Mouse (Mus musculus): ENCODE data around the gene Pja2. TPM values are rescaled to one million over a fixed set of nuclear protein-coding genes. Genes with fewer than 3 reads are reported as not detected.
"Not testable (repeated sequence)": the region's sequence is repeated elsewhere in the genome, so short reads cannot be mapped to it uniquely, and the experiment has no call there.

Gene Pja2
- polyA plus RNA-seq, 1 experiment from 2014 or later = 49.6 TPM

DNA sequence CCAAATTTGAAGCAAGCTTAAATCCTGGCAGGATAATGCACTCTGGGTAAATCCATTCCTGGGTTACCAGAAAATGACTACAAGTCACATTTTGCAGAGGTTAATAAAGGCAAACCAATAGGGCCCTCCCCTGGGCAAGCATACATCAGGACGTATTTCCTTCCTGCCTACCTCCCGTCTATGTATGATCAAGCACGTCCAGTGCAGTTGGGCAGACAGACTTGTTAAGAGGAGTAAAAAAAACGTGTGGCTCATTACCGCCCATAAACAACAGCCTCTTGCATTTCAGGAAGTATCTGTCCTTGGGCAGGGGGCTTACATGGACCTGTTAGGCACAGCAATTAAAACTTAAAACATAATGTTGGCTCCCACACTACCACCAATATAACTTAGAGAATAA lies 8.0 kb upstream of the Pja2 start:
- H3K4me2 ChIP-seq (ENCODE audit: low read depth, low read length) = no peak overlapping the region
- no peaks in the 10 kb centered on the region for H3K9me3 ChIP-seq (ENCODE audit: control insufficient read depth, low read length)
- no peak for ATAC-seq
- H3K4me3 ChIP-seq (ENCODE audit: low read length) = no peak overlapping the region
- H3K27me3 ChIP-seq (replicated peaks; ENCODE audit: control insufficient read depth, insufficient read depth, low read length) = no peaks in the 10 kb centered on the region
- no peak overlapping the region for H3K27ac ChIP-seq (ENCODE audit: low read length)
- WGBS = 71% methylated on average over 5 of the region's 5 CpGs
- no peaks in the 10 kb centered on the region for H3K4me1 ChIP-seq (ENCODE audit: control insufficient read depth, insufficient read depth, low read length)
- H3K36me3 ChIP-seq (ENCODE audit: control insufficient read depth, insufficient read depth, low read length) = no peaks in the 10 kb centered on the region
- H3K9ac ChIP-seq (ENCODE audit: low read depth, low read length) = no peak overlapping the region

DNA sequence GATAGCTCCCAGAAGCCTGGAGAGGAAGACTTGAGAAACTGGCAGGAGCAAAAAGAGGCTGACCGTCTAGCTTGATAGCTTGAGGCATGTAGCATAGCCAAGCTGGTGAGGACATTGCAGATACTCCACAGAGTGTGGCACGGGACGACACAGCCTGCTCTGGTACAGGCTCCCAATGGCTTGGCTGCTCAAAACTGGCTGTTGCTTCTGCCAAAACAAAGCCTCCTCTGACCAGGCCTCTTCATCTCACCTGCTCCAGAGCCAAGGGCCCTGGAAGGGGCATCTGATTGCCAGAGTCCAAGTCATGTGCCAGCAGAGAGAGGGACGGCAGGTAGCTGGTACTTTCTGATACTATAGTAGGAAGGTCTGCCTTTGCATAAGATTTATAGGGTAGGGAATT lies 5.5 kb upstream of the Pja2 start:
- Histone ChIP-seq H3K27me3 (replicated peaks; ENCODE audit: control insufficient read depth, insufficient read depth, low read length) (no peaks in the 10 kb centered on the region), H3K27ac (ENCODE audit: low read length) (no peak overlapping the region), H3K4me1 (ENCODE audit: control insufficient read depth, insufficient read depth, low read length) (peaks cover 3% of the 10 kb centered on the region; the same call in 1 of the 2 replicates), H3K4me2 (ENCODE audit: low read depth, low read length) (no peak overlapping the region), H3K9ac (ENCODE audit: low read depth, low read length) (no peak overlapping the region), H3K36me3 (ENCODE audit: control insufficient read depth, insufficient read depth, low read length) (no peaks in the 10 kb centered on the region), H3K4me3 (ENCODE audit: low read length) (no peak overlapping the region), H3K9me3 (ENCODE audit: control insufficient read depth, low read length) (no peaks in the 10 kb centered on the region)
- 81% methylated on average over 4 of the region's 4 CpGs for WGBS
- no peak for ATAC-seq

DNA sequence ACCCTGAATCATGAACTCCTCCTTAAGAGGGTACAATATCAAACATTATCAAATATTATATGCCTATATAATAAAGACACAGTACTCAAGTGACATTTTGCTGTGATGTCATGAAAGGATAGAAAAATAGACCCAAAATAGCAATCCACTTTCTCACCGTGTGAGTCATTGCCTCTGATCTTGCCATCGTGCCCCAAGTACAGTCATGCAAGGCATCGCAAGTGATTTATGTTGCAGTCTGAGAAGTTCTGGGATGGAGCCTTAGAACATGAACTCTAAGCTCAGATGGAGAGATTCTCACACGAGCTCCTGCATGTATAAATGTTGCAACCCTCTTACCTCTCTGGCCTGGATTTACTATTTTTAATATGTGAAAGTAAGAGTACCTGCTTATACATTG lies 2.2 kb upstream of the Pja2 start:
- H3K27me3 ChIP-seq (replicated peaks; ENCODE audit: control insufficient read depth, insufficient read depth, low read length) = no peaks in the 10 kb centered on the region
- H3K36me3 ChIP-seq (ENCODE audit: control insufficient read depth, insufficient read depth, low read length) = no peaks in the 10 kb centered on the region
- ATAC-seq = no peak
- peaks cover 5% of the 10 kb centered on the region for H3K4me1 ChIP-seq (ENCODE audit: control insufficient read depth, insufficient read depth, low read length)
- H3K4me2 ChIP-seq (ENCODE audit: low read depth, low read length) = no peak overlapping the region
- H3K9ac ChIP-seq (ENCODE audit: low read depth, low read length) = no peak overlapping the region
- no peak overlapping the region for H3K4me3 ChIP-seq (ENCODE audit: low read length)
- H3K9me3 ChIP-seq (ENCODE audit: control insufficient read depth, low read length) = no peaks in the 10 kb centered on the region
- H3K27ac ChIP-seq (ENCODE audit: low read length) = no peak overlapping the region
- 79% methylated on average over 4 of the region's 4 CpGs for WGBS

DNA sequence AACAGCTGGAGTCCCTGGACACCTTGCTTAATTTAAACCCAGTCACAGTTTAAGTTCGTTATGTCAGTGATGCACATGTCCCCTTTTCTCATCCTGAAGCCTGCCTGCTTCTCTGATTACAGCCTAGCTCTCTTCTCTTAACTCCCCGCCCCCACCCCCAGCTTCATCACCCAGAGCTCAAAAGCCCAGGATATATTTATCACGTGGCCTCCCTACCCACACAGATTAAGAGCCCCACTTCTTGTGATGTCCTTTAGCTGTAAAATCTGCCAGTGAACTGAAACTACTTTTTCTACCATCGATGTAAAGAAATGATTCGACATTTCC lies 1.0 kb upstream of the Pja2 start:
- H3K27me3 ChIP-seq (replicated peaks; ENCODE audit: control insufficient read depth, insufficient read depth, low read length) = no peaks in the 10 kb centered on the region
- H3K9me3 ChIP-seq (ENCODE audit: control insufficient read depth, low read length) = no peaks in the 10 kb centered on the region
- ATAC-seq = no peak
- H3K4me2 ChIP-seq (ENCODE audit: low read depth, low read length) = peak overlapping the region; percentile 88
- H3K9ac ChIP-seq (ENCODE audit: low read depth, low read length) = peak overlapping the region; percentile 67
- H3K4me3 ChIP-seq (ENCODE audit: low read length) = peak overlapping the region; percentile 62
- no peaks in the 10 kb centered on the region for H3K36me3 ChIP-seq (ENCODE audit: control insufficient read depth, insufficient read depth, low read length)
- peaks cover 5% of the 10 kb centered on the region for H3K4me1 ChIP-seq (ENCODE audit: control insufficient read depth, insufficient read depth, low read length)
- WGBS = 14% methylated on average over 5 of the region's 5 CpGs
- peak overlapping the region; percentile 76 for H3K27ac ChIP-seq (ENCODE audit: low read length)

DNA sequence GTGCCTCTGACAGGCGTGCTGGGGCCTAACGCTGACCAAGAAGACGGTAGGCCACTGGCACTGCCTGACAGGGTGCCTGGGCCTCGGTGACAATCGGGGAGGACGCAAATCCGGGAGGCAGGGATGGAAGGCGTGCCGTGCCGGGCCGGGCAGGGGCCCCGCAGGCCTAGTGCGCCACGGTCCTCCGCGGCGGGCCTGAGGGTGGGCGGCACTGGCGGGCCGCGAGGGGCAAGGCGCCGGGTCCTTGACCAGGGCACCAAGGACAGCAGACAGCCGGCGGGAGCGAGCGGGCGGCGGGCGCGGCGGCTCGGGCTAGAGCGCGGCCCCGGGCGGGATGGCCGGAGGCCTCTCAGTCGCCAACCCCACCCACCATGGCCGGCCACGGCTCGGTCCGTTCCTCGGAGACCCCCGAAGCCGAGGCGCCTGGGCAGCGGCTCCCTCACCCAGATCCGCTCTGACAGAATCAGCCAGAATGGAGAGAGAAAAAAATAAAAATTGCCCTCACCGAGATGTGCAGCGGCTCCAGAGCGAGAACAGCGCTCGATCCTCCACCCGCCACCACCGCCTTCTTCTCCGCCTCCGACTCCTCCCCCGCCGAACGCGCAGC lies 322 bp downstream of the Pja2 start:
- Histone ChIP-seq H3K4me2 (ENCODE audit: low read depth, low read length) (peak overlapping the region; percentile 62), H3K9me3 (ENCODE audit: control insufficient read depth, low read length) (no peaks in the 10 kb centered on the region), H3K9ac (ENCODE audit: low read depth, low read length) (peak overlapping the region; percentile 98), H3K27ac (ENCODE audit: low read length) (peak overlapping the region; percentile 98), H3K36me3 (ENCODE audit: control insufficient read depth, insufficient read depth, low read length) (no peaks in the 10 kb centered on the region), H3K4me3 (ENCODE audit: low read length) (peak overlapping the region; percentile 99), H3K4me1 (ENCODE audit: control insufficient read depth, insufficient read depth, low read length) (peaks cover 5% of the 10 kb centered on the region), H3K27me3 (replicated peaks; ENCODE audit: control insufficient read depth, insufficient read depth, low read length) (no peaks in the 10 kb centered on the region)
- peak; percentile 62 for ATAC-seq
- 0% methylated on average over 58 of the region's 62 CpGs for WGBS

DNA sequence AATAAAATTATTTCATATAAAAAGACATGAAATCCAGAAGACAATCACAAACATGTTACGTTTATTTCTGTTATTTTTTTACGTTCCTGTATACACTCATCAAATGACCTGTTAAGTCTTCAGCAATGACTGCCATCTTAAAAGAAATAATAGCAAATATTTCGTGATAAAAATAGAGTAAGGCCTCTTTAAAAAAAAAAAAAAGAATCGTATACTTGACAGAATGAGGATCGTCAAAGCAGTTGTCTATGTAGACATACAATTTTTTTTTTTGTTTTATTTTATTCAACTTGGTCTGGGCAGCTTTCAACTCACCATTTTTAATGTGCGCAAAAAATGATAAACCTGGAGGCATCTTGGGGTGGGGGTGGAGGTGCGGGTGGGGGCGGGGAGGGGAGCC lies 831 bp downstream of the Pja2 start:
- Histone ChIP-seq H3K9me3 (ENCODE audit: control insufficient read depth, low read length) (no peaks in the 10 kb centered on the region), H3K4me1 (ENCODE audit: control insufficient read depth, insufficient read depth, low read length) (peaks cover 5% of the 10 kb centered on the region), H3K4me2 (ENCODE audit: low read depth, low read length) (peak overlapping the region; percentile 62), H3K36me3 (ENCODE audit: control insufficient read depth, insufficient read depth, low read length) (no peaks in the 10 kb centered on the region), H3K27me3 (replicated peaks; ENCODE audit: control insufficient read depth, insufficient read depth, low read length) (no peaks in the 10 kb centered on the region), H3K27ac (ENCODE audit: low read length) (peak overlapping the region; percentile 98), H3K4me3 (ENCODE audit: low read length) (peak overlapping the region; percentile 99), H3K9ac (ENCODE audit: low read depth, low read length) (peak overlapping the region; percentile 98)
- WGBS = 16% methylated on average over 8 of the region's 8 CpGs
- ATAC-seq = no peak

DNA sequence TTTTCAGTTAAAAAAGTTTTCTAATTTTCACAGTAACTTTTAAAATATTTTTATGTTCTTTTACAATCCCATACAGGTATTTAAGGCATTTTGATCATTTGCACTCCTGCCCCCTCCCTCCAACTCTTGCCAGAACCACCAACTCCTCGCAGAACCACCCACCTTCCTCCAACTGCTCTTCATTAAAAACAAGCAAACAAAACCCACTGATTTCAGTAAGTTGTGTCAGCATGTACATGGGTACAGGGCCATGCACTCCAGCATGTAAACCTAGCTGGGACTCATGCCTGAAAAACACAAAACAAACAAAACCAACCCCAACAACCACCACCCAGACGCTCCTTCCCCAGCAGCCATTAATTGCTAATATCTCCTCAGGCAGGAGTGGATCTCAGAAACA lies 7.2 kb downstream of the Pja2 start:
- no peak overlapping the region for H3K9ac ChIP-seq (ENCODE audit: low read depth, low read length)
- no peak overlapping the region for H3K4me3 ChIP-seq (ENCODE audit: low read length)
- no peaks in the 10 kb centered on the region for H3K36me3 ChIP-seq (ENCODE audit: control insufficient read depth, insufficient read depth, low read length)
- ATAC-seq = no peak
- 70% methylated on average over 2 of the region's 2 CpGs for WGBS
- no peaks in the 10 kb centered on the region; the same call in 1 of the 2 replicates for H3K4me1 ChIP-seq (ENCODE audit: control insufficient read depth, insufficient read depth, low read length)
- H3K27ac ChIP-seq (ENCODE audit: low read length) = no peak overlapping the region
- H3K27me3 ChIP-seq (replicated peaks; ENCODE audit: control insufficient read depth, insufficient read depth, low read length) = no peaks in the 10 kb centered on the region
- no peak overlapping the region for H3K4me2 ChIP-seq (ENCODE audit: low read depth, low read length)
- H3K9me3 ChIP-seq (ENCODE audit: control insufficient read depth, low read length) = no peaks in the 10 kb centered on the region

DNA sequence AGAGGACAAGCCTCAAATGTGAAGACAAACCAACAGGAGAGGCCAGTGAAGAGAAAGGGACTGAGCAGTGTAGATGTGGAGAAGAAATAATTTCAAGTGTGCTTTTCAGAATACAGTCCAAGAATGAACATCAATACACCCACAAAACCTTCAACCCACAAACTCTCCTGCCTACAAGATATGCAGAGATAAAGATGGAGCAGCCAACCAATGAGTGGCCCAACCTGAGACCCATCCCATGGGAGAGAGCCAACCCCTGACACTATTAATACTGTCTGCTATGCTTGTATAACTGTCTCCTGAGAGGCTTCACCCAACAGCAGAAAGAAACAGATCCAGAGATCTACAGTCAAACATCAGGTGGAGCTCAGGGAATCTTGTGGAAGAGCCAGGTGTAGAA lies 16.3 kb downstream of the Pja2 start:
- H3K9ac ChIP-seq (ENCODE audit: low read depth, low read length) = no peak overlapping the region
- ATAC-seq = no peak

DNA sequence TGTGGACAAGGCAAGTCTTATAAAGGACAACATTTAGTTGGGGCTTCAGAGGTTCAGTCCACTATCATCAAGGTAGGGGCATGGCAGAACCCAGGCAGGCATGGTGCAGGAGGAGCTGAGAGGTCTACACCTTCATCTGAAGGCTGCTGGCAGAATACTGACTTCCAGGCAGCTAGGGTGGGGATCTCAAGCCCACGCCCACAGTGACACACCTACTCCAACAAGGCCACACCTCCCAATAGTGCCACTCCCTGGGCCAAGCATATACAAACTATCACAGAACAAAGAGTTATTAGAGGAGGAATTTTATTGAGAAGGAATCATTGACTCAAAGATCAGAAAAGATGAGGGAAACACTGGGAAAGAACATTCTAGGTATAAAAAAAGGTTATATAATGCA lies 17.2 kb downstream of the Pja2 start:
- WGBS = 77% methylated on average over 1 of the region's 1 CpGs
- not testable (repeated sequence) for H3K27me3 ChIP-seq (replicated peaks; ENCODE audit: control insufficient read depth, insufficient read depth, low read length); H3K4me2 ChIP-seq (ENCODE audit: low read depth, low read length); H3K4me1 ChIP-seq (ENCODE audit: control insufficient read depth, insufficient read depth, low read length); H3K36me3 ChIP-seq (ENCODE audit: control insufficient read depth, insufficient read depth, low read length); H3K9ac ChIP-seq (ENCODE audit: low read depth, low read length); H3K4me3 ChIP-seq (ENCODE audit: low read length); H3K9me3 ChIP-seq (ENCODE audit: control insufficient read depth, low read length); H3K27ac ChIP-seq (ENCODE audit: low read length)
- peak; percentile 40; the same call in 1 of the 2 replicates for ATAC-seq

More for the DNA sequence above, 16.3 kb downstream of the Pja2 start:
- peaks cover 5% of the 10 kb centered on the region; the same call in 1 of the 2 replicates for H3K36me3 ChIP-seq (ENCODE audit: control insufficient read depth, insufficient read depth, low read length)
- H3K4me3 ChIP-seq (ENCODE audit: low read length) = no peak overlapping the region
- H3K9me3 ChIP-seq (ENCODE audit: control insufficient read depth, low read length) = no peaks in the 10 kb centered on the region
- H3K4me1 ChIP-seq (ENCODE audit: control insufficient read depth, insufficient read depth, low read length) = no peaks in the 10 kb centered on the region
- no peak overlapping the region for H3K27ac ChIP-seq (ENCODE audit: low read length)
- no peak overlapping the region for H3K4me2 ChIP-seq (ENCODE audit: low read depth, low read length)
- no peaks in the 10 kb centered on the region for H3K27me3 ChIP-seq (replicated peaks; ENCODE audit: control insufficient read depth, insufficient read depth, low read length)

DNA sequence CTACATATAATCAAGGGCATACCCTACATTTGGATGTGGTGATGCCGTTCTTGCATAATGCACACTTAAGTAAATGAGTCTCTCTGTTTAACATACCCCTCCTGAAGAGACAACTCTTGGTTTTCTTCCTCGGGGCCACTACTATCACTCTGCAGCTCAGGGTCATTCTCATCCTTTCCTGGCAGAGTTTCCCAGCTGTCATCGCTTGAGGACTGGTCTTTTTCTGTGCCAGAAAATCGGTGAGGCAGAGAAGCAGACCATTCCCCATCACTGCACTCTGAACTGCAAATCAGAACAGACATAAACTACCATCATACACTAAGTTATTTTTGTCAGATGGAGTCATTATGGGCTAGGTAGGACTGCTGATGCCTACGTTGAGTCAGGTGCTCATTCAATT lies 34.1 kb downstream of the Pja2 start:
- Histone ChIP-seq H3K36me3 (ENCODE audit: control insufficient read depth, insufficient read depth, low read length) (0 out of 2 replicates have a peak, but pooled peaks cover 4% of the 10 kb centered on the region), H3K9me3 (ENCODE audit: control insufficient read depth, low read length) (no peaks in the 10 kb centered on the region), H3K4me1 (ENCODE audit: control insufficient read depth, insufficient read depth, low read length) (no peaks in the 10 kb centered on the region), H3K9ac (ENCODE audit: low read depth, low read length) (no peak overlapping the region), H3K27me3 (replicated peaks; ENCODE audit: control insufficient read depth, insufficient read depth, low read length) (no peaks in the 10 kb centered on the region), H3K4me2 (ENCODE audit: low read depth, low read length) (no peak overlapping the region), H3K4me3 (ENCODE audit: low read length) (no peak overlapping the region), H3K27ac (ENCODE audit: low read length) (no peak overlapping the region)
- WGBS = 87% methylated on average over 5 of the region's 5 CpGs
- no peak for ATAC-seq
